In the genomic region with DNA sequence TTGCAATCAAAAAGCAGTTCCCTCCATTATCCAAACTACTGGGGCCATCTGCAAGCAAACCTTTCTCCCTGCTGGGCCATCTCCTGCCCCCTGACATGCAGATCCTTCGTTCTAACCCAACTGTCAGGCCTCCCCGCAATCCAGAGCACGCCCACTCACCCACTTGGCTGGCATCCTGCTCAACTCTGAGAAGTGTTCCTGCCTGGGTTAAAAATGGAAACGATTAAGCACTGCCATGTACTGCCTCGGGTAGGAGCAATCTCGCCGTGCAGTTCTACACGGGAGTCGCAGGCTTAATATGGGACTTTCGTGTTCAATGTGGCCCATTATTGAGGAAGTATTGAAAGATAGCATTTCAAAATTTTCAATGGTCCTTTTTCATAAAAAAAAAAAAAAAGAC, we compare ENCODE assay signal across 10 mouse cellular contexts. TPM values are rescaled to one million over a fixed set of nuclear protein-coding genes. Genes with fewer than 3 reads are reported as not detected.
DNase-seq lines count a peak whose midpoint lies in the region; ATAC-seq lines count a peak whose summit lies in the region.
"Had no signal": no experiment of that assay in that cellular context is flagged by ENCODE, and none has a peak within 500 bp of the region (broad histone marks: within the 10 kb centered on the region; RNA-seq: fewer than 3 reads in every experiment).

No protein-coding gene starts in this region.

- peak; percentile 83 for DNase-seq in right cerebral cortex, adult 18-20 months
- no peak for DNase-seq in right cerebral cortex, postnatal 4 days
- peak; percentile 37 to 63 for DNase-seq in layer of hippocampus, postnatal 14 days (ENCODE audit: low spot score in 2 of 2)
- peak; percentile 82 for DNase-seq in telencephalon, adult 2 months (ENCODE audit: low read depth, low spot score)
- DNase-seq in lung, postnatal 25 days (ENCODE audit: low spot score), result no peak

- H3K27ac ChIP-seq in heart, embryonic 16.5 days (ENCODE audit: low read length), result peak overlapping the region; percentile 55
- no peak overlapping the region for H3K27ac ChIP-seq in forebrain, embryonic 13.5 days
- no peak overlapping the region for H3K27ac ChIP-seq in neural tube, embryonic 15.5 days (replicated peaks)

- no peak overlapping the region for H3K4me3 ChIP-seq in heart, embryonic 16.5 days (ENCODE audit: low read length)
- H3K4me3 ChIP-seq in forebrain, embryonic 13.5 days, result no peak overlapping the region
- H3K4me3 ChIP-seq in neural tube, embryonic 15.5 days (replicated peaks), result no peak overlapping the region

- H3K27me3 ChIP-seq in heart, embryonic 16.5 days (ENCODE audit: control insufficient read depth, insufficient read depth, low read length), result no peaks in the 10 kb centered on the region
- no peaks in the 10 kb centered on the region for H3K27me3 ChIP-seq in forebrain, embryonic 13.5 days
- no peaks in the 10 kb centered on the region for H3K27me3 ChIP-seq in neural tube, embryonic 15.5 days (replicated peaks)

- ATAC-seq in heart, embryonic 16.5 days (replicated peaks; ENCODE audit: extremely low read depth, insufficient read depth, low FRiP score), result peak; percentile 93
- ATAC-seq in forebrain, embryonic 13.5 days, result no peak
- ATAC-seq in neural tube, embryonic 15.5 days (ENCODE audit: low FRiP score), result no peak
- ATAC-seq: intestine, postnatal 0 days had no signal

- no peaks in the 10 kb centered on the region for H3K36me3 ChIP-seq in heart, embryonic 16.5 days (ENCODE audit: control insufficient read depth, insufficient read depth)
- H3K36me3 ChIP-seq in forebrain, embryonic 13.5 days (ENCODE audit: poor library complexity, severe bottlenecking), result no peaks in the 10 kb centered on the region
- H3K36me3 ChIP-seq in neural tube, embryonic 15.5 days, result no peaks in the 10 kb centered on the region

- no peaks in the 10 kb centered on the region for H3K9me3 ChIP-seq in heart, embryonic 16.5 days (replicated peaks; ENCODE audit: control insufficient read depth, low read length)
- H3K9me3 ChIP-seq in forebrain, embryonic 13.5 days (replicated peaks), result no peaks in the 10 kb centered on the region
- H3K9me3 ChIP-seq in neural tube, embryonic 15.5 days (replicated peaks), result no peaks in the 10 kb centered on the region

- H3K4me2 ChIP-seq in heart, embryonic 16.5 days (ENCODE audit: low read depth, low read length), result peak overlapping the region; percentile 21; the same call in 1 of the 2 replicates
- no peak overlapping the region for H3K4me2 ChIP-seq in forebrain, embryonic 13.5 days
- H3K4me2 ChIP-seq in neural tube, embryonic 15.5 days, result no peak overlapping the region

- H3K9ac ChIP-seq in heart, embryonic 16.5 days (ENCODE audit: low read length), result no peak overlapping the region
- no peak overlapping the region for H3K9ac ChIP-seq in forebrain, embryonic 13.5 days
- no peak overlapping the region for H3K9ac ChIP-seq in neural tube, embryonic 15.5 days (replicated peaks)

- 42% methylated on average over 10 of the region's 10 CpGs for WGBS in heart, embryonic 16.5 days
- 86% methylated on average over 10 of the region's 10 CpGs for WGBS in forebrain, embryonic 13.5 days
- whole genome bisulfite sequencing in neural tube, embryonic 15.5 days, result 87% methylated on average over 10 of the region's 10 CpGs

- peaks cover 5% of the 10 kb centered on the region for H3K4me1 ChIP-seq in heart, embryonic 16.5 days (ENCODE audit: control insufficient read depth, insufficient read depth, low read length)
- H3K4me1 ChIP-seq in forebrain, embryonic 13.5 days, result no peaks in the 10 kb centered on the region
- no peaks in the 10 kb centered on the region for H3K4me1 ChIP-seq in neural tube, embryonic 15.5 days

RNA-seq across cellular contexts. Expression of a gene that starts 11.2 kb away (rescaled TPM):
- polyA plus RNA-seq in heart, embryonic 16.5 days (2015; fragmentation: Nextera tagmentation; extraction: Ambion mirVana), result 2.8 and 2.9 TPM in 2 replicates
- 10 to 100 TPM; 28.2 to 28.5 TPM for total RNA-seq in layer of hippocampus, postnatal 14 days (2021)
- 0.32 and 0.50 TPM in 2 replicates for polyA plus RNA-seq in forebrain, embryonic 13.5 days (2015; fragmentation: Nextera tagmentation; extraction: Ambion mirVana)
- polyA plus RNA-seq in neural tube, embryonic 15.5 days (2015; fragmentation: Nextera tagmentation; extraction: Ambion mirVana), result 2.7 and 2.8 TPM in 2 replicates
- polyA plus RNA-seq: small intestine, adult 2 months had no signal

Comparison
In these comparisons a context has a peak if more than half of its experiments do, and no peak if none do; other contexts are left out.
1. DNase-seq: peak in right cerebral cortex, adult 18-20 months (single experiment), layer of hippocampus, postnatal 14 days (2 of 2) and telencephalon, adult 2 months (single experiment); none in right cerebral cortex, postnatal 4 days (single experiment) and lung, postnatal 25 days (single experiment).